Mouse (Mus musculus) megakaryocyte, embryonic 14.5 days (primary cell): Measurements from ENCODE around the gene Olfr372.

Source experiments
- FLI1 ChIP-seq: IDR thresholded peaks from 2 replicates; pipeline ENCODE4 v1.6.1; 2012; ENCODE audit warnings: low read length, inconsistent platforms, mixed read lengths
- GATA1 ChIP-seq: IDR thresholded peaks from 3 replicates; pipeline ENCODE4 v1.6.1; 2012; ENCODE audit warnings: mixed read lengths, low read length, inconsistent platforms, borderline replicate concordance

DNA sequence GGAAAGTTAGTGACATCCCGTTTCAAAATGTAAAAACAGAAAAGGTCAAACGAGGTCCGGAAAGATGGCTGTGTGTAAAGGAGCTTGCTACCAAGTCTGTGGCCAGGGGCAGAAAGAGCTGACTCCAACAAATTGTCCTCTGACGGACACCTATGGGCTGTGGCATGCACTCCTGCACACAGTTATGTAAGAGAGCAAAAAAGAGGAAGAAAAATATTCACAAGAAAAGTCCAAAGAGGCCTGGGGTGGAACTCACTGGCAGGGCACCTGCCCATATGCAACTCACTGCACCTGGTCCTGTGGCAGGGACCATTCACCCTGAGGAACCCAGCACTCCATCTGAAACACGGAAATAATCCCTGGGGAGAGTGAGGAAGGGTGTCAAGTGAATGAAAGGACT is 43.7 kb downstream of the Olfr372 start:
- TF ChIP-seq GATA1 = no peak
- no peak for TF ChIP-seq FLI1
